Mouse (Mus musculus): ENCODE data around the gene Grin2c. TPM values are rescaled to one million over a fixed set of nuclear protein-coding genes. Genes with fewer than 3 reads are reported as not detected.

Gene Grin2c
- polyA plus RNA-seq, 1 experiment from 2014 or later: 0.18 TPM

DNA sequence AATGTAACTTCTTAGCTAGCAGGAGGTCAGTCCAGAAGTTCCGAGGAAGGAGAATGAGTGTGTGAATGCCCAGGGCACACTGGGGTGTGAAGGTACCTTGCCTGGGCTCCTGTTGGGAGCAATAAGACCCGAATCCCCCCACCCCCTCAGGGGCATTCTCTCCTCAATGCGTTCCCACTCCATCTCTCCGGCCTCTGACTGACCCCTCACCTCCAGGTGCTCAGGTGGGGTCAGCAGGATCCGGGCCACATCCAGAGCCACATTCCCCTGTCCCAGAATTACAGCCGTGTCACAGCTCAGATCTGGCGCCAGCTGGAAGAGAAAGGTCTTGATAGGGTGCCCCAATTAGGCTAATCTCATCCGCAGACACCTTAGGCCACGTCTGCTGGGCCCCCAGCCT lies 4.0 kb upstream of the Grin2c start:
- H3K27ac ChIP-seq (ENCODE audit: low read length): no peak overlapping the region
- H3K9me3 ChIP-seq (replicated peaks; ENCODE audit: control insufficient read depth, low read length, poor library complexity, severe bottlenecking): no peaks in the 10 kb centered on the region
- peaks cover 18% of the 10 kb centered on the region for H3K36me3 ChIP-seq (ENCODE audit: control insufficient read depth, insufficient read depth, low read length)
- H3K4me1 ChIP-seq (ENCODE audit: control insufficient read depth, insufficient read depth, low read length): peaks cover 27% of the 10 kb centered on the region
- no peak overlapping the region for H3K4me2 ChIP-seq (ENCODE audit: low read length)
- no peak for ATAC-seq
- H3K27me3 ChIP-seq (ENCODE audit: control insufficient read depth, insufficient read depth, low read depth, low read length): peaks cover 28% of the 10 kb centered on the region
- WGBS: 80% methylated on average over 9 of the region's 9 CpGs
- no peak overlapping the region for H3K4me3 ChIP-seq (ENCODE audit: low read depth, low read length)
- no peak overlapping the region for H3K9ac ChIP-seq (ENCODE audit: low read depth, low read length)

DNA sequence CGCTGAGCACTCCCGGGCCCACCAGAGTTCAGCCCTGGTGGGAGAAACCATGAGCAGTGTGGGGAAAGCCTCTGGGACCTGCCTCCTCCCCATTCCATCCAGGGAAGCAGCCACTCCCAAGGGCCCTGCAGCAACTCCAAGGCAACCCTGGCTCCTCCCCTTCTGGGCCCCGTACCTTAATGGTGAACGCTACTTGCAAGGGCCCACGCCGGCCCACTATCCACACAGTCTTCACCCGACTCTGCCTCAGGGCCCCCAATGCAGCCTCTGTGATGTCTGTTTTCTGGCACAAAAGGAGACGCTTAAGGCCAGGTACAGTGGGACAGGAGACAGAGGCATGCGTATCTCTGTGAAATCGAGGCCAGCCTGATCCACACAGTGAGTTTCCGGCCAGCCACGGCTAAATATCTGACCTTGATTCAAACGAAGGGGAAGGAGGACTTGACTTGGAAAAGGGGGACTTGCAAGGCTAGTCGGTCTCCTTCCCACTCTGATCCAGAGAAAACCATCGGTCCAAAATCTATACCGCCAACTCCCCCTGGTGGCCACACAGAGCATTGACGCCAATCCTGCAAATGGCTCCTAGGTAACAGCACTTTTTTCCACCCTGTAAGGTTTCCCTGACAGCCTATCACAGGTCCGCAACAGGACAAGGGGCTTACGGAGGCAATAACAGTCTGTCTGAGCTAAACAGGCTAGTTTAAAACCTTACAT lies 3.3 kb upstream of the Grin2c start:
- no peak overlapping the region for H3K27ac ChIP-seq (ENCODE audit: low read length)
- peak; percentile 26; the same call in 1 of the 2 replicates for ATAC-seq
- peaks cover 36% of the 10 kb centered on the region for H3K27me3 ChIP-seq (ENCODE audit: control insufficient read depth, insufficient read depth, low read depth, low read length)
- H3K9me3 ChIP-seq (replicated peaks; ENCODE audit: control insufficient read depth, low read length, poor library complexity, severe bottlenecking): no peaks in the 10 kb centered on the region
- H3K4me2 ChIP-seq (ENCODE audit: low read length): no peak overlapping the region
- H3K4me3 ChIP-seq (ENCODE audit: low read depth, low read length): no peak overlapping the region
- H3K36me3 ChIP-seq (ENCODE audit: control insufficient read depth, insufficient read depth, low read length): peaks cover 18% of the 10 kb centered on the region
- 25% methylated on average over 17 of the region's 19 CpGs for WGBS
- H3K4me1 ChIP-seq (ENCODE audit: control insufficient read depth, insufficient read depth, low read length): peaks cover 22% of the 10 kb centered on the region
- no peak overlapping the region for H3K9ac ChIP-seq (ENCODE audit: low read depth, low read length)

DNA sequence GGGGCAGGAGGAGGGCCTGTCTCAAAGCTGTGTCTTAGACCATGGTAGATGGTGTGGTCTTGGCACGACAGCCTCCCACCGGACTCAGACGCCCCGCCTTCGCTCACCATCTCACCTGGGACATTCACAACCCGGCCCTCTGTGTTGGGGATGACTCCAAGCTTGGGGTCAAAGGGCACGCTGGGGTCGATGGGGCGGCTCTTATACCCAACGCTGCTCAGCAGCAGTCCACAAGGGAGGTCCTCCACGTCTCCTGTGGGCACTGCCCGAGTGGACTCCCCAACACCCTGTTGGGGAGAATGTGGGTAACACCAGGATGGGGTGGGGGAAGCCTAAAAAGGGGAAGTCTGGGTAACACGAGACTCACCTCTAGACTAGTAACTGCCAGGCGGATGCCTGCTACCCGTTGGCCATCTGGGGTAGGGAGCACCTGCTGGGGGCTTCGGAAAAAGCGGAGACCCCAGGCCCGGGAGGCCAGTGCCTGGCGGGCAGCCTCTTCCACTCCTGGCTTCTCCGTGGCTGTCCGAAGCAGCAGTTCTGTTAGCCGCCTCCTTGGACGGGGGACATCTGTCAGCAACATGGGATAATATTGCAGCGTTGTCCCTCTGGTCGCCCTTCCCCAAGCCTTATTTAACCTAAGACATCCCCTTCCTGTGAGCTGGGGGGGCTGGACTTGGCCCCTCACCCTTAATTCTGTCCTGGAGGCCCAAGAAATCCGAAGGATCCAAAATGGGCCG lies 2.5 kb upstream of the Grin2c start:
- peaks cover 43% of the 10 kb centered on the region for H3K27me3 ChIP-seq (ENCODE audit: control insufficient read depth, insufficient read depth, low read depth, low read length)
- H3K9me3 ChIP-seq (replicated peaks; ENCODE audit: control insufficient read depth, low read length, poor library complexity, severe bottlenecking): no peaks in the 10 kb centered on the region
- H3K4me3 ChIP-seq (ENCODE audit: low read depth, low read length): no peak overlapping the region
- H3K36me3 ChIP-seq (ENCODE audit: control insufficient read depth, insufficient read depth, low read length): peaks cover 18% of the 10 kb centered on the region
- no peak overlapping the region for H3K9ac ChIP-seq (ENCODE audit: low read depth, low read length)
- H3K27ac ChIP-seq (ENCODE audit: low read length): no peak overlapping the region
- no peak overlapping the region for H3K4me2 ChIP-seq (ENCODE audit: low read length)
- H3K4me1 ChIP-seq (ENCODE audit: control insufficient read depth, insufficient read depth, low read length): peaks cover 21% of the 10 kb centered on the region
- WGBS: 90% methylated on average over 27 of the region's 27 CpGs
- no peak for ATAC-seq

DNA sequence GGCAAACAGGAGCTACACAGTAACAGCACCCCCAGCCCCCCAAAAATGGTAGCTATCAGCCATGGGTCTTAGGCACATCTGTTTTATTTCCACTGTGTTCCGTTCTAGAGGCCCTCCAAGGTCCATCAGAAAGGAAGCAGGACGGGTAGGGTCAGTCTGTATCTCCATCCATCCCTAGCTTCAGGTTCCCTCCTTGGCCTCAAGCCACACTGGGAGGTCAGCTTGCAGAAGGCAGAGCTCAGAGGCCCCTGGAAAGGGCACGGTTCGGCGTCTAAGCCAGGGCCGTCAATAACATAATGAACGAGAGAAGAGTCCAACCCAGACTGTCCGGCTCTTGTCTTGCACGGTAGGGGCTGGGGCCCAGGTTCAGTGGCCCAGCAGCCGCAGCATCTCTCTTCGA lies 915 bp upstream of the Grin2c start:
- Histone ChIP-seq H3K27ac (ENCODE audit: low read length) (no peak overlapping the region), H3K9ac (ENCODE audit: low read depth, low read length) (no peak overlapping the region), H3K4me1 (ENCODE audit: control insufficient read depth, insufficient read depth, low read length) (peaks cover 21% of the 10 kb centered on the region), H3K36me3 (ENCODE audit: control insufficient read depth, insufficient read depth, low read length) (peaks cover 18% of the 10 kb centered on the region), H3K27me3 (ENCODE audit: control insufficient read depth, insufficient read depth, low read depth, low read length) (peaks cover 56% of the 10 kb centered on the region), H3K4me3 (ENCODE audit: low read depth, low read length) (no peak overlapping the region), H3K4me2 (ENCODE audit: low read length) (no peak overlapping the region), H3K9me3 (replicated peaks; ENCODE audit: control insufficient read depth, low read length, poor library complexity, severe bottlenecking) (no peaks in the 10 kb centered on the region)
- ATAC-seq: no peak
- 74% methylated on average over 11 of the region's 11 CpGs for WGBS

DNA sequence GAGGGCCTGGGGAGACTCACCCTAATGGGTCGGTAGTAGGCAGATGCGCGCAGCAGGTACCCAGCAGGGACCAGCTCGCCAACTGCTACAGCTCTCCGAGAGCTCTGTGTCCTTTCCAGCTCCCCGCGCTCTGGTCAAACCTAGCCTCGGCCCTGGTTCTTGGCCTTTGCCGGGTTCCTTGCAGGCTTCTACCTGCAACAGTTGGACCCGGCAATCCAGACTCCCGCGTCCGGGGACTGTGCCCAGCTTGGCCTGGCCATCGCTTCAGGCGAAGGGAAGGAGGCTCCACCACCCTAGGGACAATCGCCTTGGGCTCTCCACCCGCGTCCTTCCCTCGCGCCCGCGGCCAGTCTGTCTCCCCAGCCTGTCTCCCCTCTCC lies 654 bp downstream of the Grin2c start:
- Histone ChIP-seq H3K9ac (ENCODE audit: low read depth, low read length) (peak overlapping the region; percentile 61; the same call in 1 of the 2 replicates), H3K4me3 (ENCODE audit: low read depth, low read length) (peak overlapping the region; percentile 36), H3K4me1 (ENCODE audit: control insufficient read depth, insufficient read depth, low read length) (peaks cover 21% of the 10 kb centered on the region)

DNA sequence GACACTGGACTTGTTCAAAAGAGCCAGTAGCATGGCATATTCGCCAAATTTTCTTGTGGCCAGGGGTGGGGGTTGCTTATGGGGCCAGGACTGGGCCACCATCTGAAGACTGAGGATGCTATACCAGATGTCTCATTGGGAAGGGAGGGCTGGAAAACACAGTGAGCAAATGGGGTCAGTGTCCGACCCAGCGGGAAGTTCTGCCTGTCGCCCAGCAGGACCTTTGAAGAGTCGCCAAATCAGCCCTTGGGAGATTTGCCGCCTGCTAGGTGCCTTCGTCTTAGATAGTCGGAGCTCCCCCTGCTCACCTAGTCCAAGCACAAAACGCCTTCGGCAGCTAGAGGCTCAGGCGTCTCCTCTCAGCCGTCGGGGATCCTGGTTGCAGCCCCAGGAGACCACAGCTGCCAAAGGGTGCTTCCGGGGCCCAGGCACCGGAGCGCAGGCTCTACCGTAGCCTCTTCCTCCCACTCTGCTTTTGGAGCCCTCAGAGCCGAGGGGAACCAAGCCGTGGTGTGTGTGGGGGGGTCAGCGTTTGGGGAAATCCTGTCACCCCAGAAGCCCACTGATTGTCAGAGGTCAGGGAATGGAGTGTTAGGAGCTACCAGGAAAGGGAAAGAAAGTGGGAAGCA lies 1.2 kb downstream of the Grin2c start:
- no peak overlapping the region for H3K4me2 ChIP-seq (ENCODE audit: low read length)
- H3K27ac ChIP-seq (ENCODE audit: low read length): no peak overlapping the region
- 3% methylated on average over 20 of the region's 20 CpGs for WGBS
- no peak for ATAC-seq
- H3K9me3 ChIP-seq (replicated peaks; ENCODE audit: control insufficient read depth, low read length, poor library complexity, severe bottlenecking): no peaks in the 10 kb centered on the region
- no peak overlapping the region for H3K9ac ChIP-seq (ENCODE audit: low read depth, low read length)
- peaks cover 21% of the 10 kb centered on the region for H3K4me1 ChIP-seq (ENCODE audit: control insufficient read depth, insufficient read depth, low read length)
- H3K4me3 ChIP-seq (ENCODE audit: low read depth, low read length): no peak overlapping the region
- peaks cover 72% of the 10 kb centered on the region for H3K27me3 ChIP-seq (ENCODE audit: control insufficient read depth, insufficient read depth, low read depth, low read length)
- peaks cover 14% of the 10 kb centered on the region for H3K36me3 ChIP-seq (ENCODE audit: control insufficient read depth, insufficient read depth, low read length)

More for the DNA sequence above, 654 bp downstream of the Grin2c start:
- ATAC-seq: no peak
- H3K27me3 ChIP-seq (ENCODE audit: control insufficient read depth, insufficient read depth, low read depth, low read length): peaks cover 67% of the 10 kb centered on the region
- peaks cover 14% of the 10 kb centered on the region for H3K36me3 ChIP-seq (ENCODE audit: control insufficient read depth, insufficient read depth, low read length)
- WGBS: 3% methylated on average over 22 of the region's 22 CpGs
- H3K9me3 ChIP-seq (replicated peaks; ENCODE audit: control insufficient read depth, low read length, poor library complexity, severe bottlenecking): no peaks in the 10 kb centered on the region
- H3K27ac ChIP-seq (ENCODE audit: low read length): no peak overlapping the region
- H3K4me2 ChIP-seq (ENCODE audit: low read length): peak overlapping the region; percentile 63

DNA sequence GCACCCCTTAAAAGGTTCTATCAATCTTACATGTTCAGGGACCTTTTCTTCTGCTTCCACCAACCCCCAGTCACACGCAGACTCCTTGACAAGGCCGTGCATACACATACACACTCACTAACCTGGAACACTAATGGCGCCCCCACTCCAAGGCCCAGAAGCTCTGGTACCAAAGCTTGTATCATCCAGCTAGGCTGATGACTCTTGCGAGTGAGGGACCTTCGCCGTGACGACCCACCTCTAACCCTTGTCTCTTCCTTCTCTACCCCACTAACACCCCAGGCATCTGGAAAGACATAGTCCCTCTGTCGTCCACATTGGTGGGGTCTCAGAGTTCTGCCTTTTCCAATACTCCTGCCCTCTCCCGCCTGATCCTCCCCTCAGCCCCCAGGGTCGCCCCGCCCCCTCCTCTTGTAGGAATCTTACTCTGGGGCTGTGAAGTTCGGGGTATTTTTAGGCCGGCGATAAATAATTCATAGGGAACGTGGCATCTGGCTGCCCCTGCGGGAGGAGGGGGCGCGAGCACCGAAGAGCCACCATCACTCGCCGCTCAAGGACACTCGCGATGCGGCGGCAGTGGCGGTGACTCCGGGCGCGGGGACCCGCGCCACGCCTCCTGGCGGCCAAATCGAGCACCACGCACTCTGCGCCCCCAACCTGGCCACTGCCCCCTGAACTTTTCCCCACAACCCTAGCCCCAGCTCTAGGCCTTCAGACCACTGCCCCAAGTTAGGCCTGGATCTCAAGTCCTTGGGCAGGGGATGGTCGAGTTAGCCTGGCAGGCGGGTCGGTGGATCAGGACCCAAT lies 2.0 kb downstream of the Grin2c start:
- no peak for ATAC-seq
- Histone ChIP-seq H3K9me3 (replicated peaks; ENCODE audit: control insufficient read depth, low read length, poor library complexity, severe bottlenecking) (no peaks in the 10 kb centered on the region), H3K4me1 (ENCODE audit: control insufficient read depth, insufficient read depth, low read length) (peaks cover 19% of the 10 kb centered on the region), H3K27me3 (ENCODE audit: control insufficient read depth, insufficient read depth, low read depth, low read length) (peaks cover 77% of the 10 kb centered on the region), H3K4me3 (ENCODE audit: low read depth, low read length) (peak overlapping the region; percentile 26), H3K36me3 (ENCODE audit: control insufficient read depth, insufficient read depth, low read length) (peaks cover 14% of the 10 kb centered on the region), H3K9ac (ENCODE audit: low read depth, low read length) (0 out of 2 replicates have a peak overlapping the region, but pooled peaks have one; percentile 30), H3K4me2 (ENCODE audit: low read length) (peak overlapping the region; percentile 48), H3K27ac (ENCODE audit: low read length) (no peak overlapping the region)
- WGBS: 6% methylated on average over 39 of the region's 39 CpGs

DNA sequence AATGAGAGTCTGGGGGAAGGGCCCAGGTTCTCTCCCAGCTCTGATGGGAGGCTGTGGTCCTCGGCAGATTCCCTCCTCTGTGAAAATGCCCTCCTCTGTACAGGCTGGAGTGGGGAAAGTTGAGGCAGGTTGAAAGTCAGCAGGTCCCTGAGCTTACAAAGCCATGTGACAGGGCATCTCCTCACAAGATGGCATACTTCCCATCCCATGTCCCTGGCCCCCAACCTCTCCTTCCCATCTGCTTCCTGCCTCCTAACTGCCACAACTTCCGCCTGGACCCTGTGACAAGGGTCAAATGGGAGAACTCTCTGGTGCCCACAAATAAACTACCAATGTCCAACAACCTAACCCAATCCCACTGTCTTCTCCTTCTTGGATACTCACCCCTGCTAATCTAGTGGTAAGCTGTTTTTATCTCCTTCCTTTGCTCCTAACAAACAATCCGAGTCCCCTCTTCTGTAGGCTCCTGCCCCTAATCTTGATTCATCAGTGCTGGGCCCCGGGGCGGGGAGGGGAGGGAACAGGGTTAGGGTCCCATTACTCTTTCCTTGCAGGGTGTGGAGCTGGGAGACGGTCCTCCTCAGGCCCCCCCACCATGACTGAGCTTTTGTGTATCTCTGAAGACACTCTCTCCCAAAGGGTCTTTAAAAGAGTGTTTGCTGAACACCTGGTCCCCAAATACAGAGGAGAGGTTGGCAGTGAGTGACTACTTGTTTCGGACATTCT lies 2.7 kb downstream of the Grin2c start:
- no peak overlapping the region for H3K9ac ChIP-seq (ENCODE audit: low read depth, low read length)
- no peak overlapping the region for H3K4me3 ChIP-seq (ENCODE audit: low read depth, low read length)
- no peak overlapping the region for H3K27ac ChIP-seq (ENCODE audit: low read length)
- peaks cover 14% of the 10 kb centered on the region for H3K36me3 ChIP-seq (ENCODE audit: control insufficient read depth, insufficient read depth, low read length)
- H3K4me1 ChIP-seq (ENCODE audit: control insufficient read depth, insufficient read depth, low read length): peaks cover 19% of the 10 kb centered on the region
- no peak for ATAC-seq
- no peak overlapping the region for H3K4me2 ChIP-seq (ENCODE audit: low read length)
- H3K27me3 ChIP-seq (ENCODE audit: control insufficient read depth, insufficient read depth, low read depth, low read length): peaks cover 84% of the 10 kb centered on the region
- WGBS: 73% methylated on average over 7 of the region's 7 CpGs
- no peaks in the 10 kb centered on the region for H3K9me3 ChIP-seq (replicated peaks; ENCODE audit: control insufficient read depth, low read length, poor library complexity, severe bottlenecking)

Measured in midbrain, embryonic 16.5 days (tissue).